Mouse (Mus musculus): ENCODE results near the gene Timmdc1. TPM values are rescaled to one million over a fixed set of nuclear protein-coding genes. Genes with fewer than 3 reads are reported as not detected.

Gene Timmdc1
- total RNA-seq, 1 experiment from 2014 or later = 35.4 TPM

- no peak for ATAC-seq (replicated peaks in 1 of 2; ENCODE audit: insufficient read depth in 1 of 2, low FRiP score in 2 of 2, low TSS enrichment in 1 of 2, low read depth in 1 of 2, poor library complexity in 2 of 2, severe bottlenecking in 2 of 2)
Observed at GRCm38 (mm10) chr16:38453203-38453553, 69.3 kb downstream of the Timmdc1 start.

GRCm38 (mm10) chr16:38452442-38453202 is 69.8 kb downstream of the Timmdc1 start, which contains the start of gene Adprh:
Gene Adprh, minus strand, starts transcription at chr16:38452703.
- ATAC-seq (replicated peaks in 1 of 2; ENCODE audit: insufficient read depth in 1 of 2, low FRiP score in 2 of 2, low TSS enrichment in 1 of 2, low read depth in 1 of 2, poor library complexity in 2 of 2, severe bottlenecking in 2 of 2) = peak; percentile 79 to 88

GRCm38 (mm10) chr16:38451421-38452205 is 70.8 kb downstream of the Timmdc1 start:
- no peak for ATAC-seq (replicated peaks in 1 of 2; ENCODE audit: insufficient read depth in 1 of 2, low FRiP score in 2 of 2, low TSS enrichment in 1 of 2, low read depth in 1 of 2, poor library complexity in 2 of 2, severe bottlenecking in 2 of 2)

GRCm38 (mm10) chr16:38450707-38451106 is 71.8 kb downstream of the Timmdc1 start:
- ATAC-seq (replicated peaks in 1 of 2; ENCODE audit: insufficient read depth in 1 of 2, low FRiP score in 2 of 2, low TSS enrichment in 1 of 2, low read depth in 1 of 2, poor library complexity in 2 of 2, severe bottlenecking in 2 of 2) = no peak

DNA sequence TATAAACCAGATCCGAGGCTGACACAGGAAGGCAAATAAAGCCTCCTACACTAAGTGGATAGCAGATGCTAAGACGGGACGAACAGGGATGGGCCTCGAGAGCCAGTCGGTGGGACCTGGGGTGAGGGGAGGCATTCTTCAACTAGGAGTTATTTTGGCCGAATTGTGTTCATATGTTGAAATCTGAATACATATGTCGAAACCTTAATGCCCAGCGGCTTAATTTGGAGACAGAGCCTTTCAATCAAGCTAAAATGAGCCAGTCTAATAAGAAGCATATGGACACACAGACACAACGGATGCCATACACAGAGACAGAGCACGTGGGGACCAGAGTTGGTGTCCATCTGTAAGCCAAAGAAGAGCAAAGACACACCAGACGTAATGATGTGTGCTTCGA is 74.0 kb downstream of the Timmdc1 start:
- ATAC-seq (replicated peaks in 1 of 2; ENCODE audit: insufficient read depth in 1 of 2, low FRiP score in 2 of 2, low TSS enrichment in 1 of 2, low read depth in 1 of 2, poor library complexity in 2 of 2, severe bottlenecking in 2 of 2) = no peak

Other genes starting within 250 kb of the Timmdc1 start
- not detected in 2 replicates for gene Nr1i2, start 227.8 kb downstream of the Timmdc1 start, total RNA-seq (2017)
- gene Maats1, start 180.5 kb downstream of the Timmdc1 start, total RNA-seq (2017) = not detected in 2 replicates
- gene Cox17, start 175.7 kb downstream of the Timmdc1 start, total RNA-seq (2017) = 191 and 294 TPM in 2 replicates
- not detected in 2 replicates for gene Gm21987, start 175.6 kb downstream of the Timmdc1 start, total RNA-seq (2017)
- gene Popdc2, start 160.5 kb downstream of the Timmdc1 start, total RNA-seq (2017) = 1.1 TPM in 1 of 2 replicates, not detected in the other
- gene Pla1a, start 89.5 kb downstream of the Timmdc1 start, total RNA-seq (2017) = not detected in 2 replicates
- gene Adprh, start 70.0 kb downstream of the Timmdc1 start, total RNA-seq (2017) = 11.1 and 23.8 TPM in 2 replicates
- gene Cd80, start 67.1 kb downstream of the Timmdc1 start, total RNA-seq (2017) = 0.38 TPM in 1 of 2 replicates, not detected in the other
- 17.8 and 19.9 TPM in 2 replicates for gene Poglut1, start 27.6 kb upstream of the Timmdc1 start, total RNA-seq (2017)
- gene Tmem39a, start 36.0 kb upstream of the Timmdc1 start, total RNA-seq (2017) = 44.7 and 76.6 TPM in 2 replicates
- gene Arhgap31, start 190.6 kb upstream of the Timmdc1 start, total RNA-seq (2017) = 4.7 and 5.4 TPM in 2 replicates
- gene B4galt4, start 219.6 kb upstream of the Timmdc1 start, total RNA-seq (2017) = 29.8 and 37.3 TPM in 2 replicates

Data from hematopoietic stem cell, adult 5-6 weeks (primary cell).